Mouse (Mus musculus) layer of hippocampus, postnatal 10 days (tissue): ENCODE results near the gene Fam192a. TPM values are rescaled to one million over a fixed set of nuclear protein-coding genes. Genes with fewer than 3 reads are reported as not detected.

Source experiments
- DNase-seq, 2 experiments: peaks; one replicate each; pipeline ENCODE4 v3.0.0; 2021; ENCODE audit warnings: low spot score in 2 of 2
- long read RNA-seq: library from polyadenylated mRNA; stranded (forward); transcript quantifications from one replicate; pipeline ENCODE4 v2.0.0, GENCODE M21; 2023
- total RNA-seq, 2 experiments: library from RNA; stranded (reverse); gene quantifications; 2 replicates each; pipeline ENCODE4 v1.2.3; 2021

Fam192a gene
- total RNA-seq: 10 to 100 TPM; 37.5 to 42.9 TPM
- long read RNA-seq, transcript Fam192a-201 (8 exons, 2,873 nt): major isoform, 51 of 78 reads
- long read RNA-seq, partial matches to known transcripts: 1 of 78 reads
- long read RNA-seq, other reads (novel, unspliced or antisense): 25 of 78 reads

GRCm38 (mm10) chr8:94601607-94602385, at the start of gene Fam192a, which contains the start of gene Rspry1:
TSS of gene Fam192a (minus strand) at chr8:94601997.
TSS of gene Rspry1 (plus strand) at chr8:94601937.
- DNase-seq: peak; percentile 100

GRCm38 (mm10) chr8:94649496-94649895, 47.7 kb upstream of the Fam192a start:
- DNase-seq: no peak

- DNase-seq: no peak
These were observed 44.4 kb upstream of the Fam192a start for GRCm38 (mm10) chr8:94646165-94646564.

GRCm38 (mm10) chr8:94645202-94645601, 43.4 kb upstream of the Fam192a start:
- no peak for DNase-seq

- DNase-seq: no peak
These were observed 40.1 kb upstream of the Fam192a start for GRCm38 (mm10) chr8:94641938-94642337.

- no peak for DNase-seq
These were observed 39.4 kb upstream of the Fam192a start for GRCm38 (mm10) chr8:94641183-94641582.

GRCm38 (mm10) chr8:94634211-94634610, 32.4 kb upstream of the Fam192a start:
- DNase-seq: no peak

GRCm38 (mm10) chr8:94633564-94634194, 31.9 kb upstream of the Fam192a start:
- DNase-seq: no peak

- no peak for DNase-seq
These were observed 23.1 kb upstream of the Fam192a start for GRCm38 (mm10) chr8:94624885-94625284.

- DNase-seq: no peak
These were observed 5.3 kb upstream of the Fam192a start for GRCm38 (mm10) chr8:94607064-94607463.

- no peak for DNase-seq
These were observed 2.2 kb upstream of the Fam192a start for GRCm38 (mm10) chr8:94604030-94604429.

- peak; percentile 21 to 25 for DNase-seq
These were observed 804 bp upstream of the Fam192a start for GRCm38 (mm10) chr8:94602471-94603131.

GRCm38 (mm10) chr8:94601034-94601606, 677 bp downstream of the Fam192a start:
- DNase-seq: peak; percentile 41 to 51

- no peak for DNase-seq
These were observed 1.3 kb downstream of the Fam192a start for GRCm38 (mm10) chr8:94600478-94600877.

GRCm38 (mm10) chr8:94594211-94594610, 7.6 kb downstream of the Fam192a start:
- no peak for DNase-seq

- no peak for DNase-seq
These were observed 10.1 kb downstream of the Fam192a start for GRCm38 (mm10) chr8:94591691-94592090.

GRCm38 (mm10) chr8:94584238-94584817, 17.5 kb downstream of the Fam192a start:
- DNase-seq: peak; percentile 68 to 70

- no peak for DNase-seq
These were observed 19.2 kb downstream of the Fam192a start for GRCm38 (mm10) chr8:94582569-94582968.

GRCm38 (mm10) chr8:94581820-94582483, 19.8 kb downstream of the Fam192a start:
- DNase-seq: no peak

- no peak for DNase-seq
These were observed 26.6 kb downstream of the Fam192a start for GRCm38 (mm10) chr8:94575148-94575547.
